Mouse (Mus musculus) layer of hippocampus, postnatal 36 days (tissue): Measurements from ENCODE around the gene Gas2l1. TPM values are rescaled to one million over a fixed set of nuclear protein-coding genes. Genes with fewer than 3 reads are reported as not detected.

ENCODE experiments used
- DNase-seq, 2 experiments: peaks; one replicate each; pipeline ENCODE4 v3.0.0; 2022
- total RNA-seq, 2 experiments: library from RNA; stranded (reverse); gene quantifications; 2 replicates each; pipeline ENCODE4 v1.2.3; 2021

Gas2l1 gene
- total RNA-seq, 2 experiments from 2014 or later: 95.7 to 104 TPM

GRCm38 (mm10) chr11:5064282-5065055 lies 658 bp downstream of the Gas2l1 start:
- no peak for DNase-seq

GRCm38 (mm10) chr11:5063561-5064281 lies 1.4 kb downstream of the Gas2l1 start:
- peak; percentile 47 to 49 for DNase-seq

- no peak for DNase-seq
Observed at GRCm38 (mm10) chr11:5062860-5063505, 2.1 kb downstream of the Gas2l1 start.

- DNase-seq: no peak
Observed at GRCm38 (mm10) chr11:5062326-5062725, 2.8 kb downstream of the Gas2l1 start.

GRCm38 (mm10) chr11:5061413-5062139 lies 3.6 kb downstream of the Gas2l1 start:
- DNase-seq: peak; percentile 95 to 96

GRCm38 (mm10) chr11:5060756-5061412 lies 4.2 kb downstream of the Gas2l1 start:
- DNase-seq: no peak

- peak; percentile 65 to 72 for DNase-seq
Observed at GRCm38 (mm10) chr11:5059704-5060156, 5.4 kb downstream of the Gas2l1 start.

- DNase-seq: no peak
Observed at GRCm38 (mm10) chr11:5059230-5059629, 5.9 kb downstream of the Gas2l1 start.

- DNase-seq: no peak
Observed at GRCm38 (mm10) chr11:5058783-5059182, 6.3 kb downstream of the Gas2l1 start.

- peak; percentile 54 to 55 for DNase-seq
Observed at GRCm38 (mm10) chr11:5057856-5058641, 7.1 kb downstream of the Gas2l1 start, which contains the start of gene Rasl10a. TSS of gene Rasl10a (plus strand) at chr11:5058128.

GRCm38 (mm10) chr11:5057541-5057855 lies 7.6 kb downstream of the Gas2l1 start:
- DNase-seq: no peak

GRCm38 (mm10) chr11:5057064-5057463 lies 8.1 kb downstream of the Gas2l1 start:
- no peak for DNase-seq

GRCm38 (mm10) chr11:5055945-5056938 lies 8.9 kb downstream of the Gas2l1 start:
- DNase-seq: no peak

GRCm38 (mm10) chr11:5054874-5055273 lies 10.3 kb downstream of the Gas2l1 start:
- DNase-seq: no peak

- DNase-seq: no peak
Observed at GRCm38 (mm10) chr11:5054151-5054550, 11.0 kb downstream of the Gas2l1 start.

GRCm38 (mm10) chr11:5052200-5052854 lies 12.8 kb downstream of the Gas2l1 start:
- DNase-seq: peak in 1 of 2 experiments; percentile 45

- no peak for DNase-seq
Observed at GRCm38 (mm10) chr11:5051629-5052028, 13.5 kb downstream of the Gas2l1 start.

- no peak for DNase-seq
Observed at GRCm38 (mm10) chr11:5046321-5046926, 18.7 kb downstream of the Gas2l1 start.
